Mouse (Mus musculus) granulocyte monocyte progenitor cell, adult 5-6 weeks (primary cell): Measurements from ENCODE around the gene Ssbp4. TPM values are rescaled to one million over a fixed set of nuclear protein-coding genes. Genes with fewer than 3 reads are reported as not detected.

ENCODE experiments used
- ATAC-seq: replicated peaks from 2 replicates; pipeline ENCODE4 v1.8.0; 2016; ENCODE audit warnings: mild to moderate bottlenecking, moderate TSS enrichment, inconsistent platforms; ENCODE audit not compliant: poor library complexity, severe bottlenecking
- total RNA-seq, 2 experiments: library from RNA; stranded (forward) in 1 of 2; stranded (reverse) in 1 of 2; fragments of 200-712, 200-1000 nt in 1 of 2; fragments of >200 nt in 1 of 2; fragmentation: Nextera tagmentation in 1 of 2; gene quantifications; 2 replicates each; pipeline ENCODE4 v1.2.3; 2014 to 2017

The Ssbp4 gene
- total RNA-seq, 2 experiments from 2014 or later, result 75.4 to 87.9 TPM

DNA sequence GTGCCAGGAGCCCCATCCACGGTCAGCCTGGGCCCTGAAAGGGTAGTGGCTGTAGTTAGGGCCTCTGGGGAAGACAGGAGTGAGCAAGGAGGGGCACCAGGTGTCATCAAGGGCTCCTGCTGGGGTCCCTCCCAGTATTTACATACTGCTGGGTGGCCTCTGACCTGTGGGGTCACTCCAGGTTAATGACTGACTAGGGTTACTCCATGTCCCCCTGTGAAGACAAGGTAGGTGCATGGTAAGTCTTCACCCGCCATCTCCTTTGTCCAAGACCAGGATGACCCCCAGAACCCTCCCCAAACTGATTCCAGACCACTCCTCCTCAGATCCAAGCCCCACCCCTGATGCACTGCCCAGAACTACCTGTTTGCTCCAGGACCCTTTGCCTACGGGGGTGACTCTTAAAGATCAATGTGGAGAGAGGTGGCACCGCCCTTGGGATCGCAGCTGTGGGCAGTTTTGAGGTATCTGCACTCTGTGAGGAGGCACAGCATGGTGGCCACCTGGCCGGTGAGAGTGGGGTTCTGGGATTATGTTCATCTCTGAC lies 23.7 kb upstream of the Ssbp4 start, which contains the start of gene Gdf15:
TSS of gene Gdf15 (minus strand) at position 111 of the 547 bp plus-strand sequence.
- no peak for ATAC-seq

DNA sequence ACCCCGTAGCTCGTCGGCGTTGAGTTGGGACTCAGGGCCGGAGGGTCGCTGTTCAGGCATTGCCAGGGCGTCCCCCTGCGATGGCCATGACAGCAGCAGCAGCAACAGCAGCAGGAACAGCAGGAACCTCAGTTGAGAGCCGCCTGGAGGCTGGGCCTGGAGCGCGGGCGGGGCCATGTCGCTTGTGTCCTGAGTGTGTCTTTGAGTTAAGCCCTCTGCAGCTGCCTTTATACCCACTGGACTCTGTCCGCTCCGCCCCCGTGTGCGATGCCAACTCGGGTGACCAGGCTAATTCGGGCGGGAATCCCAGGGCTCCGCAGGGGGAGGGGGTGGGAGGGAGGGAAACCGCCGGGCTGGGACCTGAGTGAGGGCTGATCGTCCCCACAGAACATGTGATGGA lies 22.8 kb upstream of the Ssbp4 start:
- no peak for ATAC-seq

DNA sequence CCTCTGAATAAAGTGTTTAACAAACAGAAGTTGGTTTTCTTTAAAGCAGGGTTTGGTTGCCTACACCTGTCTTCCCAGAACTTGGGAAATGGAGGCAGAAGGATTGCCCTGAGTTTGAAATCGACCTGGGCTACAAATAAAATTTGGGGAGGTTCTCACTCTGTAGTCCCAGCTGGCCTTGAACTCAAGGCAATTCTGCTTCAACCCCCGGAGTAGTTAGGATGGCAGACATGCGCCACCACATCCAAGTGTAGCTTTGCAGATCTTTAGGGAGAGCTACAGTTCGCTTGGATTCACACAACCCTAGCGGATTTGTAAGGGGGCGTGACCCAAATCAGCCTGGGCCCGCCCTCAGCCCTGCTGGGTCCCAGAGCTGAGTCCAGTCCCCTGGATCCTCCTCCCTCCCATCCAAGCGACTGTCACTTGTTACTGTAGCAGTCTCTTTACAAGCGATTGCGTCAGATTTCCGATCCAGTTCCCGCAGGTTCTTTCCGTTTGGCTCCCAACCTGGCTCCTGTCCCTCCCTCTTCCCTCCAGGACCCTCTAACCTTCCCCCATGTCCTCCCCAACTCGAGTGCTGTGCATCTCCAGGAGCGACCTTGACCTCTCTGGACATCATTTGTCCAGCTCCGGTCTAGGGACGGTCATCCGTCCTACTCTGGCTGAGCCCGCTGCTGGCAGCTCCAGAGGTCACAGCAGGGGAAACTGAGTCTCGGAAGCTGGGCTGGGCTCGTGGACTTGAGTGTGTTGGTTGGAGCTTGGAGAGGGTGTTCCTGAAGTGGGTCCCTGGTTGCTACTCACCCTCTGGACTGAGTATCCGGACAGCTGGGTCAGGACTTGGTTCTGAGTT lies 22.1 kb upstream of the Ssbp4 start:
- peak; percentile 50 for ATAC-seq

DNA sequence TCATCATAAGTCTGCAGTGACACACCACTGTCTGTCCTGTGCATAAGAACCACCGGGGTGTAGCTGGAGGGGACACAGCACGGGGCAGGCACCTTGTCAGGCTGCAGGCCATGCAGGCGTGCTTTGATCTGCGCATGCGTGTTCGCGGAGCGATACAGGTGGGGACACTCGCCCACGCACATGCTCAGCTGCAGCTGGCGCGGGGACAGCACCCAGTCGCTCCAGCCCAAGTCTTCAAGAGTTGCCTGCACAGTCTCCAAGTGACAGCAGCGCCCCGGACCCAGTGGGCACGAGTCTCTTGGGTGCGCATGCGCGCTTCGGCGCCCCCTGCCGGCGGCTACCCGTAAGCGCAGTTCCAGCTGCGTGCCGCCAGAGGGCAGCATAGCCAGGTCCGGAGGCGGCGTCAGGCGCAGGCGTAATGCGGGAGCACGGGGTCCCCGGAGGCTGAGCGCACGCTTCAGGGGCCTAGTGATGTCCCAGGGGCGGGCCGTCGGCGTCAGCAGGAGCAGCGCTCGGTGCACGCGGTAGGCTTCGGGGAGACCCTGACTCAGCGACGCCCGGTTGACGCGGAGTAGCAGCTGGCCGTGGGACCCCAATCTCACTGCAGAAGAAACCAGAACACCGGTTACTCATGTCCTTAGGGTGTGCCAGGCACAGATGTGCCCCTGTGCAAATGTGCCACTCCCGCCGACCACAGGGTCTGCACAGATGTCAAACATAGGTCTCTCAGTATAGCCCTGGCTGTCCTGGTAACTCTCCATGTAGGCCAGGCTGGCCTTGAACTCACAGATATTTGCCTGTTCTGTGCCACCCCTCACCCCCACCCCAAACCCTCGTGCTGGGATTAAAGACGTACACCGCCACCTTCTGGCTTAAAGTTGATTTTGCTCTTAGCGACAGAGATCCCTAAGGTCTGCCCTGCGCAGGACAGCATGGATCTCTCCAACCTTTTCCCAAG lies 21.2 kb upstream of the Ssbp4 start:
- ATAC-seq, result peak; percentile 73

DNA sequence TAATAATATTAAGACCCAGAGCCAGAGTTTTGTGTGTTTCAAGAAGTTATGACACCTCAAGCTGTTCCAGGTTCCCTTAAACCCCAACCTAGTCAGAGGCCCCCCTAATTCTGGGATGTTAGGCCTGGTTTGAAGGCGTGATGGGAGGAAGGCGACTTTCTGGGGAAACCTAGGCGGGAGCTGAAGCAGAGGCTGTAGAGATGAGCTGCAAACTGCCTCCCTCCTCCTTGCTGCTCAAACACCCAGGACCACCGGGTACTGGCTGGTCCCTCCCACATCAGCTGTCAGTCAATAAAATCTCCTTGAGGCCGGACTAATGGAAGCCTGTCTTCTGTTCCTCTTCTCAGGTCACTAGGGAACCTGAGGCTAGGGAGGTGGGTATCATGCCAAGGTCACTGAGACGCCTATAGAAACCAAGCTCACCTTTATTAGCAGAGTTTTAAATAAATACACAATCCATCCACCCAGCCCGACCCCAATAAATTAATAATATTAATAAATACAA lies 20.4 kb upstream of the Ssbp4 start:
- no peak for ATAC-seq

DNA sequence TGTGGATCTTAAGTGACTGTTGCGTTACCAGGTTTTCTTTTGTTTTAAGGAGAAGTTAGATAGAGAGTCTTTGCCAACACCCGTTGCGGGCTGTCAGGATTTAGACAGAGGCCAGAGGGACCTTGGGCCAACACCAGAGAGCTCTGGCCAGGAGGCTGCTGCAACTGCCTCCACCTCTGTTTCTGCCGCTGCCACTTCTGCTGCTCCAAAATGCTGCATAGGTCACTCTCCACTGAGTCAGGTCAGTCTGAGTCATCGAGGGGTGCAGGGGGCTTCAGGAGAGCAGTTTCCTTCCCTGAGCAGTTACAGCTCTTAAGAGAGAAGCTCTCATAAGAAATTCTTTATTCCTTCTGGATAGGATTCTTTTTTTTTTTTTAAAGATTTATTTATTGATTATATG lies 18.4 kb upstream of the Ssbp4 start:
- no peak for ATAC-seq

DNA sequence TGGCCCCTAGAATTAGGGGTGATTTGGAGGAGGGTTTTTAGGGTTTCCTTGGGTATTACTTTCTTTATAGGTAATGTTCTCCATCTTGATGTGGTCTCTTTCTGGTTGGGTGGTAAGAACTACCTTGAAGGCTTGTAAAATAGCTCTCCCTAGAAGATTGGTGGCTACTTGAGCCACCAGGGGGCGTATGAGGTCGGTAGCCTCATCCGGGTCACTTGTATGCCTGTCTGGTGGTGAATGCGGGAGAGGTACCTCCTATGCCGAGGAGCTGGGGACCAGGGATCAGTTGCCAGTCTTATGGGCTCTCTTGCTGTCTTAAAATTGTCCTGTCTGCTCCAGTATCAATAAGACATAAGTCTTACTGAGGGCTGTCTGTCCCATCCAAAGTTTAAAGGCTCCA lies 16.4 kb upstream of the Ssbp4 start:
- peak; percentile 45; the same call in 1 of the 2 replicates for ATAC-seq

DNA sequence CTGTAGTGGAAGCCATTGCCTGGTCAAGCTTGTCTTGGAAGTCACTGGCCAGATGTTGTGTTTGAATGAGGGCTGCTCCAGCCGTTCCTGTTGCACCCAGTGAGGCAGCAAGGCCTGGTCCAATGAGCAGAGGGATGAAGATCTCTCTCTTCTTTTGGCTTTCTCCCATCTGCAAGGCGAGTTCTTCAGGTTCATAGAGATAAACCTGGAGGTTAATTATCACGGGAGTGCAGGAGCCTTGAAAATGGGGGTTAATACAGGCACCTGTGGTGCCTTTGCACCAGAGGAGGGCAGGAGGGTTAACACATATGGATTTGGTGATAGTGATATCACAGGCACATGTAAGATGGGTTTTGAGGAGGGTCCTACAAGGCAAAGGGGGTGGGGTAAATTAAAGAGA lies 13.5 kb upstream of the Ssbp4 start:
- ATAC-seq, result no peak

DNA sequence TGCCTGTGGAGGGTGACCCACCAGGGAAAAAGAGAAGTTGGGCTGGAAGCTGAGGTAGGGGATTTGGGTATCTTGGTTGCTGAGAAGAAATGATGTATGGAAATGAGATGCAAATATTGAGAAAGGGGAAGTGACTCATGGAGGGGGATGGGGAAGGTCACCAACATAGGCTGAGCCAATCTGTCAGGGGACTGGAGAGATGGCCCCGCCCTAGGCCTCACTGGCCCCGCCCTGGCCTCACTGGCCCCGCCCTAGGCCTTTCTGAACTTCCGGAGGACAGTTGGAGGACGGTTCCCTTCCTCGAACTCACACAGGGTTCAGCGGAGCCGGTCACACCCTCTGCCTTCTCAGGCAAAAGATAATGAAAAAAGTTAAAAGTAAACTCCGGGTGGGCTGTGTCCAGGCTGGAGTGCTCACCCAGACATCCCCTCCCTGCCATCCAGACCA lies 10.2 kb upstream of the Ssbp4 start:
- ATAC-seq, result peak; percentile 85

DNA sequence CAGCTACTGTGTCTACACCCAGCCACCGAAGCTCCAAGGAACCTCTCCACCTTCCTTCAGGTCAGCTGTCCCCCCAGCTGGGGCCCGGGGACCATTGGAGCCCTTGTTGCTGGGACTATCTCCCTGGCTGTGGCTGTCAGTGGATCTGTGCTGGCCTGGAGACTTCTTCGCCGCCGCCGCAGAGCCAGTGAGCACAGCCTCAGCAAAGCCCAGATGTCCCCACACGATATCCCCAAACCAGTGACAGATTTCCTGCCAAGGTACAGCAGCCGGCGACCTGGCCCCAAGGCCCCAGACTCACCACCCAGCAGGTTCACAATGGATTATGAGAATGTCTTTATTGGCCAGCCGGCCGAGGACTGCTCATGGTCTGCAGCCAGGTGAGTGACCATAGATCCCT lies 9.3 kb upstream of the Ssbp4 start:
- no peak for ATAC-seq

DNA sequence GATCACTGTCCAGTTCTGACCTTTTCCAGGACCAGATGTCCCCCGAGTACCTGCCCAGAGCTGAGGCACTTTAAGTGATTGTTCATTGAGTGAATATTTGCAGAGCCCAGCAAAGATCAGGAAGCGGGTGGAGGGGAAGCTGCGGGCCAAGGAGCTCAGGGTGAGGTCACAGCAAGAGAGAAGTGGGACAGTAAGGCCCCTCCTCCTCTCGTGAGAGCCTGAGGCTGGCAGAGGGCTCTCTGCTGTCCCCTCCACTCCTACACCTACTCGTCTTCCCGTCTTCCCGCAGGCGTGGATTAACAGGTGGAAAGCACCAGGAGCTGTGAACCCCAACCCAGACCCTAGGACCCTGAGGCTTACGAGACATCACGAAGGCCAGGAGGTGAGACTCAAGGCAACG lies 8.0 kb upstream of the Ssbp4 start:
- ATAC-seq, result peak; percentile 52

DNA sequence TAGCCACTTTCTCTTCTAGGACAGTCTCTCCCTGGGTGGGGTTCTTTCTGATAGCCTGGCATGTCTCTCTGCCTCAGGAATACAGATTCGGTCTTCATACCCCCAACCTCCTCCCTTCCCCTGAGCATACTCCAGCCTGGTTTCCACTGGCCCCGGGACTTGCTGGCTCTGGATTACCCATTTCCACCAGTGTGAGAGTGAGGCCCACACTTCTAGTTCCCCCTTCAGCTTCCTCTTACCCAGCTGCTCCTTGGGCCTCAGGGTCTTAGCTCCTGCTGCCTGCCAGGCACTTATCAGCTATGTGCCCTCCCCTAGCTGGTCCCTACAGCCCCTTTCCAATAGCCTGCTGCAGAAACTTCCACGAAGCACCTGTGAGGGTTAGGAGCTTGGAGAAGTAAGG lies 7.2 kb upstream of the Ssbp4 start, which contains the start of gene Lrrc25:
TSS of gene Lrrc25 (plus strand) at position 262 of the 400 bp plus-strand sequence.
- ATAC-seq, result peak; percentile 26

DNA sequence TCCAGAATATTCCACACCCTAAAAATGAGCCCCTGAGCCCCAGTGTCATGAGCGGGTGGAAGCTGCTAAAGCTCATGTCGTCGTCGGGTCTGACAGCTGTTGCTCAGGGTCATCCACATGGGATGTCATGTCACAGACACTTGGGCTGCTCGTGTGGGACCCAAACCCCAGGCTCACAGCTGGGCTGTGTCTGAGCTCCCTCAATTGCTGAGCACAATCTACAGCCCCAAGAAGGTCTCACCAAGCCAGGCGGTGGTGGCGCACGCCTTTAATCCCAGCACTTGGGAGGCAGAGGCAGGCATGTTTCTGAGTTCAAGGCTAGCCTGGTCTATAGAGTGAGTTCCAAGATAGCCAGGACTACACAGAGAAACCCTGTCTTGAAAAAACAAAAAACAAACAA lies 6.6 kb upstream of the Ssbp4 start:
- ATAC-seq, result no peak

DNA sequence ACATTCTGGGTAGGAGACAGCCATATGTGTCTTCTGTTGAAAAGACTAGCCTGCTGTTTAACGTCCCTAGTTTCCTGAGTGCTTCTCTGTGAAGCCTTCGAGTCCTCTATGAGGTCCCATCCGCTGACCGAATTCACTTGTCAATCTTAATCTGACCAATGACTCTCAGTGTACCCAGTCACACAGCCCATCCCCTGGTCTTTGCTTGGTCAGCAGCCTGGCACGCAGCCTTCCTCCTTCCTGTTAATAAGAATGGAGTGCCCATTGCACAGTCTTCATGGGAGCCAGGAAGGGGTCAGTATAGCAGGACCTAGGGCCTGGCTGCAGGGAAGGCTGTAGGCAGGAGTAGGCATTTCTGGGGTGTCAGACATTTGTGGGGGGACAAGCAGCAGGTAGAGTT lies 5.8 kb upstream of the Ssbp4 start:
- ATAC-seq, result no peak

DNA sequence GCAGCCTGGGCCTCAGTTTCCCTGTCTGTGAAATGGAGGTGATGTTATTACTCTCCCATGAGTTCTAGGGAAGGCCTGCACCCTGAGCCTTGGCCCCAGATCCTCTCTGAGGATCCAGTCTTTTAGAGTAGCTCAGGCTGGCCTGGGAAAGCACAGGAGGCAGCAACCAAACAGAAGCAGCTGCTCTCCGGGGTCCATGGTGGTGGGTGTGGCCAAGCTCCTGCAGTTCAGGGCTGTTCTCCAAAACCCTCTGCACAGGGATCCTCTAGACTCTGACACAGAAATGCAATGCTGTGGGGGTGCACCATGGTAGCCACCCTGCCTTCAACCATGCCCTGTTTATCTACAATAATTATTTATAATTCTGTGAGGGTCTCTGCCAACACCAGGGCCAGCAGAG lies 5.1 kb upstream of the Ssbp4 start:
- ATAC-seq, result no peak

DNA sequence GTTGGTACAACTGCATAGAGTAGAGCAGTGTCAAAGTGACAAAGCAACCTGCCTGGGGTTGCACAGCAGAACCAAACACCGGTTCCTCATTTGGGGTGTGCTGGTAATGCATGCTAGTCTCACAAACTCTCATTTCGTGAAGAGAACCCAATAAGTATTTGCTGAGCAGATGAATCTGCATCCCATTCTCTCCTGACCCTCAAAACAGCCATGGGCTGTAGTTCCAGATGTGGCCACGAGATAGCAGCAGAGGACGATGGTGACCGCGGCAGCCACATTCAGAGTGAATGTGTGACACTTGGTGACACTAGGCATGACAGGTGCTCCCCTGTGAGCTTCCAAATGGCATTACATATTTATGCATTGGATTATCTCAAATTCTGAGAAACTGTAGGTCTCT lies 3.2 kb upstream of the Ssbp4 start:
- ATAC-seq, result peak; percentile 19

DNA sequence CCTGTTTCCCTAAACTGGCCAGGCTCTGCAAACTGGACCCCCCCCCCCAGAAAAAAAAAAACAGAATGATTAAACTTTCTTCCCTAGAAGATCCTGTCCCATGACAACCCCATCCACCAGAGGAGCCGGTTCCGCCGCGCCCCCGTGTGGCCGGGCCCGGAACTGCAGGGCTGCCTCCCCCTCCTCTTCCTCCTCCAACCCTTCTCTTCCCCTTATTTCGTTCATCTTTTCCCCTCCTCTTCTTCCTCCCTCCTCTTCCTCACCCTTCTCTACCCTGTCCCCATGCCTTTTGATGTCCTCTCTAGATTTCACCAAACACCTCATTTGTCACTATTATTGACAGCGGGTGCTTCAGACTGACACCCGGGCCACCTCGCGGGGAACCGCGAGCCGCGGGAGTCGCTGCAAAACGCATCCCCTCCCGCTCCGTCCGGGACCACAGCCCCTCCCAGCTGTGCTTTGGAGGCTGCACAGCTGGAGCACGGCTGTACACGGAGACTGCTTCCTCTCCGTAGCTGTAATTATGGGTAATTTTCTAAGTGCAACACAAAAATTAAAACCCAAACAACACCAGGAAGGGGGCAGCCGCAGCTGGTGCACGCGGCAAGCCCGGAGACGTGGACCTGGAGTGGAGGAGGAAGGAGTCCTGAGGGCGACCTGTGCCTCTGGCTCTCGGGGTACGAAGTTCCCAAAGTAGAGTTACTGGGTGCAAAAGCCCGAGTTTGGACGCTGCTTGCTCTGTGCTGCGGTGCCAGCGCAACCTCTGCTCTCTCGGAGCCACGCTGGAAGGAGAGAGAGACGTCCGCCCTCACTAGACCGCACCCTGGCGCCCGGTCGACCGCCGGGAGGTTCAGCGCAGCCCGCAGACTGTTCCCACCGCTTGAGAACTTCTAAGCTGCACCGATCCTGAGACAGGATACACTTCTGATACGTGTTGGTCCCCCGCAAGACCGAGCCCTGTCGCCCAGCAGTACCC lies 2.4 kb upstream of the Ssbp4 start:
- ATAC-seq, result peak; percentile 8; the same call in 1 of the 2 replicates

DNA sequence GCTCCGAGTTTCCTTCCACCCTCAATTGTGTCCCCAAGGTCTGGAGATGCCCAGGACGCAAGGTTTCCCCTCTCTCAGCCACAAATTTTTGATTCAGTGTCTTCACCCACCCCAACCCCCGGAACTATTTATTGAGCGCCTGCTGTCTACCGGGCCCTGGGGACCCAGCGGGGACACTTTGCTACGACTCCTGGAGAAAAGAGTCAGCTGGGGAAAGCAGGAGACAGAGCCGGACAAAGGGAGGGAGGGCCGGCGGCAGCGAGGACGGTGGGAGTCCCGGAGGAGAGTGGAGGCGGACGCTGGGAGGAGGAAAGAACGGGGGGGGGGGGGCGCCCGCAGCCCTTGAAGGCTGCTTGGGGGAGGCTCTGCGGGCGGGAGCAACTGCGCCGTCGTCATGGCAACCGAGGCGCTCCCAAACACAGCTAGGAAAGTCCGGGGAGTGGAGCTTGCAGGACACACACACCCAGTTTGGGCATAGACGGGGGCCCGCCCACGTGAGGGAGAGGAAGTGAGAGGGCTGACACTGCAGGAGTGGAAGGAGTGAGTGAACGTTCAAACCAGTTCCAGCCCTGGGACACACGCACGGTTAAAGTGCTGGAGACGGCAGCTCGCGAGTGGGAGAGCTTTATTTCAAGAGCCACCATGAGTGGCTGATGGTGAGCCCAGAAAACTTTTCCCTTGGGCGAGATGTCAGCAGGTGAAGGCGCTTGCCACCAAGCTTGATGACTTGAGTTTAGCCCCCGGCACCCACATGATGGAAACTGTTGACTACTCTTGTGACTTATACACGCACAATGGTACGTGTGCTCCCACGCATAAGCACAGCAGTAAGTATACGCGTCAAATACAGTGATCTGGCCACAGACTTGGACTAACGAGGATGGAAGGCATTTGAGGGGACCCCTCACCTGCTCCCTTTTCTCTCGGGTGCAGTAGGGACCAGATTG lies 1.4 kb upstream of the Ssbp4 start:
- ATAC-seq, result peak; percentile 59
